Mouse (Mus musculus): ENCODE measurements around the gene Hs6st1. TPM values are rescaled to one million over a fixed set of nuclear protein-coding genes. Genes with fewer than 3 reads are reported as not detected.

Hs6st1 gene
- total and polyA plus RNA-seq, 3 experiments: 9.1 to 18.1 (median 17.7) TPM

DNA sequence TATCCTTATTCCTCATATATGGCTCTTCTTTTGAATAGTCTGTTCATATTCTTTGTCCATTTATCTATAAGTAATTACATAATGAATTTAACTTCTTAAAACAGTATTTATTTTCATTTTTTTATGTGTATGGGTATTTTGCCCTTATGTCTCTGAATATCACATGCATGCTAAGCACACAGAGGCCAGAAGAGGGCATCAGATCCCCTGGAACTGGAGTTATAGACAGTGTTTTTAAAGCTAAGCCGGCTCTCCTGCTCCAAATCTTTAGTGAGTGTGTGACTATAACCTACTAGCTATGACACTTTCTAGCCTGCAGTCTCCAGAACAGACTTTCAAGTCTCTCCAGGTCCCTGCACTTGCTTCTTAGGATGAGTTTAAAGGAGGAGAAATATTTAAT lies 76.8 kb downstream of the Hs6st1 start:
- Histone ChIP-seq H3K9ac (ENCODE audit: insufficient read depth, low read depth) (no peak overlapping the region), H3K79me2 (replicated peaks; ENCODE audit: control insufficient read depth, extremely low read depth, insufficient read depth, poor library complexity, severe bottlenecking) (no peaks in the 10 kb centered on the region), H3K27ac (ENCODE audit: insufficient read depth, low read depth) (no peak overlapping the region), H3K27me3 (replicated peaks) (no peaks in the 10 kb centered on the region), H3K36me3 (replicated peaks in 1 of 2; ENCODE audit: control insufficient read depth in 1 of 2, insufficient read depth in 1 of 2, low read length in 1 of 2) (peaks cover 61 to 96% of the 10 kb centered on the region in 2 experiments), H3K9me3 (replicated peaks; ENCODE audit: low read length) (no peaks in the 10 kb centered on the region), H3K4me3 (replicated peaks in 1 of 3; ENCODE audit: low read depth in 2 of 3, low read length in 2 of 3, poor library complexity in 1 of 3) (no peak overlapping the region), H3K4me2 (ENCODE audit: insufficient read depth, low read depth, poor library complexity, severe bottlenecking) (no peak overlapping the region), H3K4me1 (ENCODE audit: control insufficient read depth in 1 of 2, insufficient read depth in 2 of 2) (no peaks in the 10 kb centered on the region)
- in situ Hi-C loops (cut with MboI; ENCODE audit: low pct_ligation_motif_present, low pct_unique_long_range_greater_than_20kb, low sequenced_read_pairs): no loop called here
- TF ChIP-seq NRF1 (IDR thresholded peaks at IDR 0.05; ENCODE audit: low read depth, low read length) (no peak), IRF4 (IDR thresholded peaks at IDR 0.05; ENCODE audit: low read depth, low read length) (no peak), UBTF (IDR thresholded peaks at IDR 0.05; ENCODE audit: low read depth, low read length) (no peak), E2F4 (IDR thresholded peaks at IDR 0.05; ENCODE audit: insufficient replicate concordance, low read depth, low read length) (no peak), POLR2AphosphoS2 (IDR thresholded peaks at IDR 0.05; ENCODE audit: low read depth, low read length) (no peak), ZC3H11A (IDR thresholded peaks at IDR 0.05; ENCODE audit: low read depth, low read length) (no peak), CTCF (conservative IDR thresholded peaks at IDR 0.05 in 1 of 2, IDR thresholded peaks at IDR 0.05 in 1 of 2; ENCODE audit: low read depth in 2 of 2, low read length in 2 of 2) (peak; percentile 18 to 66; a peak in 2 of 4 replicates), TCF12 (IDR thresholded peaks at IDR 0.05; ENCODE audit: low read depth, low read length) (no peak), SMC3 (IDR thresholded peaks at IDR 0.05; ENCODE audit: low read depth, low read length) (peak; percentile 58), RAD21 (IDR thresholded peaks at IDR 0.05; ENCODE audit: low read depth, low read length) (peak; percentile 51)
- dilution Hi-C loops (cut with MboI; ENCODE audit: extremely low pct_ligation_motif_present, extremely low pct_unique_long_range_greater_than_20kb, low sequenced_read_pairs): no loop called here
- peak; percentile 24 for DNase-seq (ENCODE audit: extremely low read depth)

DNA sequence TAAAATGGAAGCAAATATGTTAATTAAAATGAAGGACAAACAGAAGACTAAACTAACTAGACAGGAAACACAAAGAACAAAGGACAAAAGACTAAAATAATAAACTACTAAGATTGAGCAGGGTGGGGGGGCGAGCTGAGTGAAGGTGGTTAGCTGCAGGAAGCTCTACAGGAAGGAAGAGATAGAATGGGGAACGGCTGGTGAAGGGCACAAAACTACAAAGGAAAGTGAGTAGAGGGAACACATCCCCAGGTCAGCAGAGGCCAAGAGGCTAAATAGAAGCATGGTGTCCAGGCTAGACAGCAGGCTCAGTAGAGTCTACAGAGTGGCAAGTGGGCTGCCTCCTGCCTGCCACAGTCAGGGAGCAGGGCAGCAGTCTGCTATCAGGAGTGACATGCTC lies 80.6 kb downstream of the Hs6st1 start:
- no peak for TF ChIP-seq ZKSCAN1 (IDR thresholded peaks at IDR 0.05; ENCODE audit: borderline replicate concordance, low read depth, low read length)
- TF ChIP-seq ZNF384 (IDR thresholded peaks at IDR 0.05; ENCODE audit: low read depth, low read length): no peak
- TF ChIP-seq ETS1 (conservative IDR thresholded peaks at IDR 0.05; ENCODE audit: low read depth, low read length): no peak
- no peak for TF ChIP-seq ELF1 (IDR thresholded peaks at IDR 0.05; ENCODE audit: low read depth, low read length)
- no peak for TF ChIP-seq BHLHE40 (IDR thresholded peaks at IDR 0.05; ENCODE audit: low read depth, low read length)
- TF ChIP-seq MYC (IDR thresholded peaks at IDR 0.05; ENCODE audit: low read depth, low read length): no peak
- no peak for TF ChIP-seq MXI1 (IDR thresholded peaks at IDR 0.05; ENCODE audit: low read depth, low read length)
- TF ChIP-seq EP300 (IDR thresholded peaks at IDR 0.05; ENCODE audit: low read length): no peak
- no peak for TF ChIP-seq PAX5 (IDR thresholded peaks at IDR 0.05; ENCODE audit: low read length)
- TF ChIP-seq E2F4 (IDR thresholded peaks at IDR 0.05; ENCODE audit: insufficient replicate concordance, low read depth, low read length): no peak
- TF ChIP-seq USF1 (IDR thresholded peaks at IDR 0.05; ENCODE audit: low read depth, low read length): no peak
- Histone ChIP-seq H3K4me3 (replicated peaks in 1 of 3; ENCODE audit: low read depth in 2 of 3, low read length in 2 of 3, poor library complexity in 1 of 3) (no peak overlapping the region), H3K36me3 (replicated peaks in 1 of 2; ENCODE audit: control insufficient read depth in 1 of 2, insufficient read depth in 1 of 2, low read length in 1 of 2) (peaks cover 69 to 90% of the 10 kb centered on the region in 2 experiments), H3K4me1 (ENCODE audit: control insufficient read depth in 1 of 2, insufficient read depth in 2 of 2) (no peaks in the 10 kb centered on the region), H3K27ac (ENCODE audit: insufficient read depth, low read depth) (no peak overlapping the region), H3K79me2 (replicated peaks; ENCODE audit: control insufficient read depth, extremely low read depth, insufficient read depth, poor library complexity, severe bottlenecking) (no peaks in the 10 kb centered on the region), H3K27me3 (replicated peaks) (no peaks in the 10 kb centered on the region), H3K9ac (ENCODE audit: insufficient read depth, low read depth) (no peak overlapping the region), H3K9me3 (replicated peaks; ENCODE audit: low read length) (no peaks in the 10 kb centered on the region), H3K4me2 (ENCODE audit: insufficient read depth, low read depth, poor library complexity, severe bottlenecking) (no peak overlapping the region)
- no peak for DNase-seq (ENCODE audit: extremely low read depth)
- in situ Hi-C loops (cut with MboI; ENCODE audit: low pct_ligation_motif_present, low pct_unique_long_range_greater_than_20kb, low sequenced_read_pairs): no loop called here
- dilution Hi-C loops (cut with MboI; ENCODE audit: extremely low pct_ligation_motif_present, extremely low pct_unique_long_range_greater_than_20kb, low sequenced_read_pairs): no loop called here

Measured in CH12.LX (cell line).